Mouse (Mus musculus): Measurements from ENCODE around the gene Kdm4d. TPM values are rescaled to one million over a fixed set of nuclear protein-coding genes. Genes with fewer than 3 reads are reported as not detected.
A peak's percentile ranks its signal among the peaks of the same experiment; 100 is the strongest.

The Kdm4d gene
- polyA plus RNA-seq, 2 experiments, result 0.02 to 0.05 TPM

GRCm38 (mm10) chr9:14534833-14535456, 34.7 kb upstream of the Kdm4d start:
- H3K27ac ChIP-seq, result no peak overlapping the region
- WGBS (ENCODE audit: insufficient replicate concordance), result 64% methylated on average over 9 of the region's 9 CpGs
- no peak overlapping the region for H3K4me2 ChIP-seq (ENCODE audit: low read depth)
- no peaks in the 10 kb centered on the region for H3K36me3 ChIP-seq (replicated peaks; ENCODE audit: control insufficient read depth, insufficient read depth, low read depth)
- TF ChIP-seq CTCF (IDR thresholded peaks at IDR 0.05; ENCODE audit: low read depth) (no peak), EP300 (IDR thresholded peaks at IDR 0.05; ENCODE audit: low read depth) (no peak)
- H3K9me3 ChIP-seq (ENCODE audit: control insufficient read depth, low read length), result no peaks in the 10 kb centered on the region
- no peaks in the 10 kb centered on the region for H3K4me1 ChIP-seq (replicated peaks; ENCODE audit: control insufficient read depth in 2 of 2, insufficient read depth in 2 of 2, low read length in 1 of 2)
- no peak for DNase-seq (ENCODE audit: low read depth in 3 of 3, low spot score in 3 of 3)
- no peaks in the 10 kb centered on the region for H3K27me3 ChIP-seq (ENCODE audit: control insufficient read depth, insufficient read depth, low read length)
- no peak for ATAC-seq (ENCODE audit: insufficient read depth)
- no peak overlapping the region for H3K4me3 ChIP-seq (ENCODE audit: insufficient read depth in 1 of 2, low read depth in 2 of 2, low read length in 2 of 2)
- H3K9ac ChIP-seq (replicated peaks), result no peak overlapping the region

GRCm38 (mm10) chr9:14533659-14534058, 33.4 kb upstream of the Kdm4d start:
- no peaks in the 10 kb centered on the region for H3K9me3 ChIP-seq (ENCODE audit: control insufficient read depth, low read length)
- no peak overlapping the region for H3K9ac ChIP-seq (replicated peaks)
- no peak overlapping the region for H3K4me3 ChIP-seq (ENCODE audit: insufficient read depth in 1 of 2, low read depth in 2 of 2, low read length in 2 of 2)
- no peak for TF ChIP-seq EP300 (IDR thresholded peaks at IDR 0.05; ENCODE audit: low read depth)
- TF ChIP-seq CTCF (IDR thresholded peaks at IDR 0.05; ENCODE audit: low read depth), result no peak
- H3K27me3 ChIP-seq (ENCODE audit: control insufficient read depth, insufficient read depth, low read length), result no peaks in the 10 kb centered on the region
- no peaks in the 10 kb centered on the region for H3K4me1 ChIP-seq (replicated peaks; ENCODE audit: control insufficient read depth in 2 of 2, insufficient read depth in 2 of 2, low read length in 1 of 2)
- H3K36me3 ChIP-seq (replicated peaks; ENCODE audit: control insufficient read depth, insufficient read depth, low read depth), result no peaks in the 10 kb centered on the region
- 53% methylated on average over 2 of the region's 2 CpGs for WGBS (ENCODE audit: insufficient replicate concordance)
- DNase-seq (ENCODE audit: low read depth in 3 of 3, low spot score in 3 of 3) (no peak), ATAC-seq (ENCODE audit: insufficient read depth) (no peak)
- H3K27ac ChIP-seq, result no peak overlapping the region
- no peak overlapping the region for H3K4me2 ChIP-seq (ENCODE audit: low read depth)

GRCm38 (mm10) chr9:14532283-14532682, 32.0 kb upstream of the Kdm4d start:
- Histone ChIP-seq H3K4me1 (replicated peaks; ENCODE audit: control insufficient read depth in 2 of 2, insufficient read depth in 2 of 2, low read length in 1 of 2) (no peaks in the 10 kb centered on the region), H3K36me3 (replicated peaks; ENCODE audit: control insufficient read depth, insufficient read depth, low read depth) (no peaks in the 10 kb centered on the region), H3K27ac (no peak overlapping the region), H3K9me3 (ENCODE audit: control insufficient read depth, low read length) (no peaks in the 10 kb centered on the region), H3K4me2 (ENCODE audit: low read depth) (no peak overlapping the region), H3K27me3 (ENCODE audit: control insufficient read depth, insufficient read depth, low read length) (no peaks in the 10 kb centered on the region), H3K9ac (replicated peaks) (no peak overlapping the region), H3K4me3 (ENCODE audit: insufficient read depth in 1 of 2, low read depth in 2 of 2, low read length in 2 of 2) (no peak overlapping the region)
- 57% methylated on average over 3 of the region's 3 CpGs for WGBS (ENCODE audit: insufficient replicate concordance)
- TF ChIP-seq CTCF (IDR thresholded peaks at IDR 0.05; ENCODE audit: low read depth), result no peak
- TF ChIP-seq EP300 (IDR thresholded peaks at IDR 0.05; ENCODE audit: low read depth), result no peak
- DNase-seq (ENCODE audit: low read depth in 3 of 3, low spot score in 3 of 3) (no peak), ATAC-seq (ENCODE audit: insufficient read depth) (no peak)

- DNase-seq (ENCODE audit: low read depth in 3 of 3, low spot score in 3 of 3) (peak; percentile 3 to 7 (median 6)), ATAC-seq (ENCODE audit: insufficient read depth) (no peak)
- Histone ChIP-seq H3K9ac (replicated peaks) (no peak overlapping the region), H3K4me3 (ENCODE audit: insufficient read depth in 1 of 2, low read depth in 2 of 2, low read length in 2 of 2) (no peak overlapping the region), H3K36me3 (replicated peaks; ENCODE audit: control insufficient read depth, insufficient read depth, low read depth) (no peaks in the 10 kb centered on the region), H3K4me2 (ENCODE audit: low read depth) (no peak overlapping the region), H3K4me1 (replicated peaks; ENCODE audit: control insufficient read depth in 2 of 2, insufficient read depth in 2 of 2, low read length in 1 of 2) (no peaks in the 10 kb centered on the region), H3K27me3 (ENCODE audit: control insufficient read depth, insufficient read depth, low read length) (no peaks in the 10 kb centered on the region), H3K9me3 (ENCODE audit: control insufficient read depth, low read length) (no peaks in the 10 kb centered on the region), H3K27ac (no peak overlapping the region)
- no peak for TF ChIP-seq EP300 (IDR thresholded peaks at IDR 0.05; ENCODE audit: low read depth)
- WGBS (ENCODE audit: insufficient replicate concordance), result 57% methylated on average over 5 of the region's 5 CpGs
Measured at GRCm38 (mm10) chr9:14530004-14530403, 29.7 kb upstream of the Kdm4d start.

GRCm38 (mm10) chr9:14523408-14524043, 23.2 kb upstream of the Kdm4d start:
- WGBS (ENCODE audit: insufficient replicate concordance), result 7% methylated on average over 4 of the region's 4 CpGs
- TF ChIP-seq EP300 (IDR thresholded peaks at IDR 0.05; ENCODE audit: low read depth) (no peak), CTCF (IDR thresholded peaks at IDR 0.05; ENCODE audit: low read depth) (peak; percentile 82)
- Histone ChIP-seq H3K4me2 (ENCODE audit: low read depth) (no peak overlapping the region), H3K9ac (replicated peaks) (no peak overlapping the region), H3K9me3 (ENCODE audit: control insufficient read depth, low read length) (no peaks in the 10 kb centered on the region), H3K4me3 (ENCODE audit: insufficient read depth in 1 of 2, low read depth in 2 of 2, low read length in 2 of 2) (no peak overlapping the region), H3K27me3 (ENCODE audit: control insufficient read depth, insufficient read depth, low read length) (no peaks in the 10 kb centered on the region), H3K27ac (no peak overlapping the region), H3K4me1 (replicated peaks; ENCODE audit: control insufficient read depth in 2 of 2, insufficient read depth in 2 of 2, low read length in 1 of 2) (no peaks in the 10 kb centered on the region; a peak in 1 of 4 replicates), H3K36me3 (replicated peaks; ENCODE audit: control insufficient read depth, insufficient read depth, low read depth) (no peaks in the 10 kb centered on the region)
- ATAC-seq (ENCODE audit: insufficient read depth) (no peak), DNase-seq (ENCODE audit: low read depth in 3 of 3, low spot score in 3 of 3) (peak in 1 of 3 experiments; percentile 27)
